Mouse (Mus musculus) spleen, adult 2 months (tissue): ENCODE measurements around the gene Marc2. TPM values are rescaled to one million over a fixed set of nuclear protein-coding genes. Genes with fewer than 3 reads are reported as not detected.

Source experiments
- DNase-seq, 2 experiments: peaks; one replicate each; pipeline versions ENCODE4 v3.0.0 to v3.0.0-alpha.2; 2012 to 2021; ENCODE audit warnings: low spot score in 2 of 2, low read depth in 1 of 2
- H3K27ac ChIP-seq: fragments of 200-500 bp; 2 replicates; pipeline ENCODE4 v1.5.1; 2012; ENCODE audit warnings: low read length, inconsistent platforms; ENCODE audit not compliant: insufficient read depth
- H3K27me3 ChIP-seq: fragments of 200-500 bp; 2 replicates; pipeline ENCODE4 v1.6.1; 2012; ENCODE audit warnings: mild to moderate bottlenecking, moderate library complexity, low read length, inconsistent platforms; ENCODE audit not compliant: control insufficient read depth, insufficient read depth
- H3K36me3 ChIP-seq: fragments of 200-500 bp; 2 replicates; pipeline ENCODE4 v1.6.1; 2012; ENCODE audit warnings: mild to moderate bottlenecking, low read length, inconsistent platforms; ENCODE audit not compliant: control insufficient read depth, insufficient read depth
- H3K4me1 ChIP-seq: fragments of 200-500 bp; 2 replicates; pipeline ENCODE4 v1.6.1; 2011; ENCODE audit warnings: inconsistent platforms; ENCODE audit not compliant: control insufficient read depth, insufficient read depth, insufficient read length
- H3K4me3 ChIP-seq: fragments of 200-500 bp; 2 replicates; pipeline ENCODE4 v1.5.1; 2011; ENCODE audit warnings: mild to moderate bottlenecking, inconsistent platforms; ENCODE audit not compliant: insufficient read depth, insufficient read length; ENCODE audit errors: extremely low read depth
- CTCF ChIP-seq: fragments of 200-500 bp; IDR thresholded peaks from 2 replicates; pipeline ENCODE4 v1.5.1; 2011; ENCODE audit warnings: mild to moderate bottlenecking, inconsistent platforms; ENCODE audit not compliant: insufficient read depth, insufficient read length, insufficient replicate concordance; ENCODE audit errors: extremely low read depth
- POLR2A ChIP-seq: fragments of 200-500 bp; IDR thresholded peaks from 2 replicates; pipeline ENCODE4 v1.6.1; 2011; ENCODE audit warnings: low read depth, low read length, inconsistent platforms
- WGBS: fragments of 180-500 bp; shearing (Covaris S2); methylation state at CpG from one replicate; pipeline ENCODE4 v1.1.7; 2018; 5-methylcytosine and 5-hydroxymethylcytosine counted together
- polyA plus RNA-seq: library from polyadenylated mRNA; depleted of rRNA; stranded (reverse); fragments of >200 nt; gene quantifications from 2 replicates; pipeline ENCODE4 v1.2.3, GENCODE M21; 2012

The Marc2 gene
- polyA plus RNA-seq, 1 experiment = 52.4 TPM

DNA sequence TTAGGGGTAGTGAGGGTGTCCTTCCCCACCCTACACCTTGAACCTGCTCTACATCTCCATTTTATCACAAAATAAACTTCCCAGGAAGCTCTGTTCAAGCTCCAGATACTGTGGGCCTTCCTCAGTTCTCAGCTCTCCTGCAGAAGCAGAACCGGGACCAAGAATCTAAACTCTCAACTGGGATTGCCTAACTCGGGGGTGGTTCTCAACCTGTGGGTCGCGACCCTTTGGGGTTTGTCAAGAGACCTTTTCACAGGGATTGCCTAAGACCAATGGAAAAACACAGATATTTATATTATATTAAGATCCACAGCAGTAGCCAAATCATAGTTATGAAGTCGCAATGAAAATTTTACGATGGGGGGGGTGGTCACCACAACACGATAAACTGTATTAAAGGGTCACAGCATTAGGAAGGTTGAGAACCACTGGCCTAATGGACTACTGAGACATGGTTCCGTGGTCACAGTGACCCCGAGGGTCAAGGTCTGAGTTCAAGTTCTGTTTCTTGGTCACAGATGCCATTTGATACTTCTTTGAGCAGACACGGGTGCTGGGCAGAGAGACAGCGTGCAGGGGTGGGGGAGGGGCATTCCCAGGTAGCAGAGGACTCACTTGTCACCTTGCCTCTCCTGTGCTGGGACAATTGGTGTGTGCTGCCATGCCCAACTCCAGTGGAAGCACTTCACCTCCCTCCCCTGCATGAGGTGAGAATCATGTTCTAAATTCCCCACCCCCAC is 24.6 kb upstream of the Marc2 start:
- no peak overlapping the region for H3K27ac ChIP-seq
- H3K4me1 ChIP-seq = no peaks in the 10 kb centered on the region
- no peaks in the 10 kb centered on the region for H3K36me3 ChIP-seq
- no peaks in the 10 kb centered on the region for H3K27me3 ChIP-seq
- no peak for DNase-seq
- H3K4me3 ChIP-seq = no peak overlapping the region
- 90% methylated on average over 11 of the region's 11 CpGs for WGBS
- no peak for TF ChIP-seq CTCF
- no peak for TF ChIP-seq POLR2A

- Histone ChIP-seq H3K27me3 (no peaks in the 10 kb centered on the region), H3K27ac (no peak overlapping the region), H3K4me3 (no peak overlapping the region), H3K4me1 (no peaks in the 10 kb centered on the region), H3K36me3 (no peaks in the 10 kb centered on the region)
- TF ChIP-seq CTCF (no peak), POLR2A (no peak)
- WGBS = 68% methylated on average over 4 of the region's 4 CpGs
- DNase-seq = no peak
These were observed 23.8 kb upstream of the Marc2 start for GRCm38 (mm10) chr1:184869939-184870565.

- no peaks in the 10 kb centered on the region for H3K4me1 ChIP-seq
- no peak for DNase-seq
- H3K36me3 ChIP-seq = no peaks in the 10 kb centered on the region
- WGBS = 90% methylated on average over 3 of the region's 3 CpGs
- no peak overlapping the region for H3K4me3 ChIP-seq
- H3K27ac ChIP-seq = no peak overlapping the region
- TF ChIP-seq POLR2A = no peak
- TF ChIP-seq CTCF = no peak
- no peaks in the 10 kb centered on the region for H3K27me3 ChIP-seq
These were observed 21.4 kb upstream of the Marc2 start for GRCm38 (mm10) chr1:184867640-184868120.

GRCm38 (mm10) chr1:184864381-184864801 is 18.1 kb upstream of the Marc2 start:
- no peak overlapping the region for H3K4me3 ChIP-seq
- H3K27ac ChIP-seq = no peak overlapping the region
- no peaks in the 10 kb centered on the region for H3K4me1 ChIP-seq
- H3K27me3 ChIP-seq = no peaks in the 10 kb centered on the region
- 64% methylated on average over 7 of the region's 7 CpGs for WGBS
- no peak for DNase-seq
- TF ChIP-seq POLR2A = no peak
- TF ChIP-seq CTCF = no peak
- H3K36me3 ChIP-seq = no peaks in the 10 kb centered on the region

DNA sequence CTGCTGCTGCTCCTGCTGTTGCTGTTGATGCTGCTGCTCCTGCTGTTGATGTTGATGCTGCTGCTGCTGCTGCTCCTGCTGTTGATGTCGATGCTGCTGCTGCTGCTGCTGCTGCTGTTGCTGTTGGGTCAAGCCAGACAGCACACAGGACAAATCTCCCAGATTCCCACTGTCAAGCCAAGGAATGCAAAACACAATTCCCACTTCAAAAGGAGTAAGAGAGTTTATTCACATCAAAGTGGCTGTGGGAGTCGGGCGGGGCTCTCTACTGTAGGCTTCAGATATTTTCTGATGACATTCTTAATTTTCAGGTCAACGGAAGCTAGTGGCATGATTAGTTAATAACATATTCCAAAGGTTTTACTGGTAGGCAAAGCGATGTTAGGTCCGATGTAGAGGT is 16.4 kb upstream of the Marc2 start:
- no peaks in the 10 kb centered on the region for H3K4me1 ChIP-seq
- H3K27me3 ChIP-seq = no peaks in the 10 kb centered on the region
- 91% methylated on average over 6 of the region's 6 CpGs for WGBS

GRCm38 (mm10) chr1:184861551-184861950 is 15.3 kb upstream of the Marc2 start:
- 88% methylated on average over 2 of the region's 2 CpGs for WGBS
- TF ChIP-seq POLR2A (no peak), CTCF (no peak)

More for the DNA sequence above, 16.4 kb upstream of the Marc2 start:
- no peak for DNase-seq
- Histone ChIP-seq H3K4me3 (no peak overlapping the region), H3K36me3 (no peaks in the 10 kb centered on the region), H3K27ac (no peak overlapping the region)
- no peak for TF ChIP-seq CTCF
- TF ChIP-seq POLR2A = no peak

GRCm38 (mm10) chr1:184860276-184860675 is 14.0 kb upstream of the Marc2 start:
- DNase-seq = no peak
- no peaks in the 10 kb centered on the region for H3K4me1 ChIP-seq
- H3K27ac ChIP-seq = no peak overlapping the region
- H3K36me3 ChIP-seq = no peaks in the 10 kb centered on the region
- no peaks in the 10 kb centered on the region for H3K27me3 ChIP-seq
- TF ChIP-seq POLR2A (no peak), CTCF (no peak)
- 72% methylated on average over 3 of the region's 3 CpGs for WGBS
- H3K4me3 ChIP-seq = no peak overlapping the region

More at GRCm38 (mm10) chr1:184861551-184861950, 15.3 kb upstream of the Marc2 start:
- no peak overlapping the region for H3K27ac ChIP-seq
- H3K27me3 ChIP-seq = no peaks in the 10 kb centered on the region
- H3K36me3 ChIP-seq = no peaks in the 10 kb centered on the region
- DNase-seq = no peak
- H3K4me3 ChIP-seq = no peak overlapping the region
- no peaks in the 10 kb centered on the region for H3K4me1 ChIP-seq
